Mouse (Mus musculus) MEL (cell line): ENCODE measurements around the gene Pla2g6. TPM values are rescaled to one million over a fixed set of nuclear protein-coding genes. Genes with fewer than 3 reads are reported as not detected.

ENCODE experiments used
- DNase-seq: peaks from one replicate; pipeline ENCODE4 v3.0.0; 2011; ENCODE audit warnings: low read depth, low spot score
- H3K27ac ChIP-seq: 2 replicates; pipeline ENCODE4 v1.5.1; 2012; ENCODE audit warnings: low read depth, mild to moderate bottlenecking, control low read depth, low read length, moderate library complexity; ENCODE audit not compliant: control insufficient read depth
- H3K27me3 ChIP-seq, 2 experiments: fragments of 150-350 bp in 1 of 2; sonication (generic) in 1 of 2; 2 replicates each; pipeline ENCODE4 v1.6.1; 2012; ENCODE audit warnings: low read length in 2 of 2, mild to moderate bottlenecking in 2 of 2, improper control_type of control experiment in 1 of 2, moderate library complexity in 1 of 2; ENCODE audit not compliant: insufficient read depth in 2 of 2, control insufficient read depth in 1 of 2
- H3K36me3 ChIP-seq, 2 experiments: 2 replicates each; pipeline ENCODE4 v1.6.1; 2012 to 2014; ENCODE audit warnings: low read length in 2 of 2, improper control_type of control experiment in 1 of 2, inconsistent platforms in 1 of 2, mild to moderate bottlenecking in 1 of 2; ENCODE audit not compliant: insufficient read depth in 2 of 2, control insufficient read depth in 1 of 2
- H3K4me1 ChIP-seq, 2 experiments: fragments of 150-350 bp in 1 of 2; sonication (generic) in 1 of 2; 2 replicates each; pipeline ENCODE4 v1.6.1; 2012; ENCODE audit warnings: low read length in 2 of 2, improper control_type of control experiment in 1 of 2, mild to moderate bottlenecking in 1 of 2; ENCODE audit not compliant: insufficient read depth in 2 of 2, control insufficient read depth in 1 of 2
- H3K4me3 ChIP-seq, 2 experiments: fragments of 150-350 bp in 1 of 2; sonication (generic) in 1 of 2; 2 replicates each; pipeline ENCODE4 v1.5.1; 2012; ENCODE audit warnings: low read depth in 2 of 2, low read length in 2 of 2, mild to moderate bottlenecking in 2 of 2, moderate library complexity in 2 of 2, control low read depth in 1 of 2, improper control_type of control experiment in 1 of 2; ENCODE audit not compliant: control insufficient read depth in 1 of 2, insufficient read depth in 1 of 2
- H3K79me2 ChIP-seq: 2 replicates; pipeline ENCODE4 v1.6.1; 2012; ENCODE audit warnings: mild to moderate bottlenecking, low read length, moderate library complexity; ENCODE audit not compliant: control insufficient read depth, poor library complexity, insufficient read depth
- H3K9ac ChIP-seq: 2 replicates; pipeline ENCODE4 v1.6.1; 2012; ENCODE audit warnings: low read depth, mild to moderate bottlenecking, control low read depth, low read length, moderate library complexity; ENCODE audit not compliant: control insufficient read depth, poor library complexity, severe bottlenecking
- H3K9me3 ChIP-seq: fragments of 150-350 bp; sonication (generic); replicated peaks from 2 replicates; pipeline ENCODE4 v1.6.1; 2012; ENCODE audit warnings: mild to moderate bottlenecking, low read length, improper control_type of control experiment, moderate library complexity; ENCODE audit not compliant: insufficient read depth
- CHD2 ChIP-seq: IDR thresholded peaks from 2 replicates; pipeline ENCODE4 v1.6.1; 2011; ENCODE audit warnings: low read length, improper control_type of control experiment
- CTCF ChIP-seq, 3 experiments: IDR thresholded peaks in 2 of 3; conservative IDR thresholded peaks in 1 of 3; 2 replicates each; pipeline ENCODE4 v1.5.1; 2011 to 2012; ENCODE audit warnings: low read length in 3 of 3, low read depth in 2 of 3, mild to moderate bottlenecking in 2 of 3, improper control_type of control experiment in 1 of 3, inconsistent platforms in 1 of 3, mixed read lengths in 1 of 3, moderate library complexity in 1 of 3; ENCODE audit not compliant: control insufficient read depth in 1 of 3, insufficient read depth in 1 of 3, poor library complexity in 1 of 3, severe bottlenecking in 1 of 3
- EP300 ChIP-seq, 2 experiments: IDR thresholded peaks; 2 replicates each; pipeline ENCODE4 v1.6.1; 2011; ENCODE audit warnings: improper control_type of control experiment in 2 of 2, low read length in 2 of 2, low read depth in 1 of 2, mild to moderate bottlenecking in 1 of 2
- ETS1 ChIP-seq: IDR thresholded peaks from 2 replicates; pipeline ENCODE4 v1.6.1; 2012; ENCODE audit warnings: low read depth, mild to moderate bottlenecking, inconsistent platforms, low read length, improper control_type of control experiment, moderate library complexity
- GATA1 ChIP-seq: IDR thresholded peaks from 2 replicates; pipeline ENCODE4 v1.6.1; 2011; ENCODE audit warnings: low read depth, low read length, improper control_type of control experiment
- HCFC1 ChIP-seq: IDR thresholded peaks from 2 replicates; pipeline ENCODE4 v1.6.1; 2012; ENCODE audit warnings: low read depth, mild to moderate bottlenecking, inconsistent platforms, low read length, improper control_type of control experiment, moderate library complexity
- JUND ChIP-seq: IDR thresholded peaks from 2 replicates; pipeline ENCODE4 v1.6.1; 2011; ENCODE audit warnings: low read depth, mild to moderate bottlenecking, improper control_type of control experiment, low read length
- KAT2A ChIP-seq: conservative IDR thresholded peaks from 2 replicates; pipeline ENCODE4 v1.6.1; 2012; ENCODE audit warnings: low read depth, low read length, improper control_type of control experiment, inconsistent platforms
- MAFK ChIP-seq: IDR thresholded peaks from 2 replicates; pipeline ENCODE4 v1.6.1; 2011; ENCODE audit warnings: low read depth, mild to moderate bottlenecking, low read length, improper control_type of control experiment, borderline replicate concordance
- MAZ ChIP-seq: IDR thresholded peaks from 2 replicates; pipeline ENCODE4 v1.6.1; 2012; ENCODE audit warnings: low read depth, mild to moderate bottlenecking, inconsistent platforms, low read length, improper control_type of control experiment
- MXI1 ChIP-seq: IDR thresholded peaks from 2 replicates; pipeline ENCODE4 v1.6.1; 2011; ENCODE audit warnings: mild to moderate bottlenecking, low read depth, low read length, improper control_type of control experiment
- MYB ChIP-seq: IDR thresholded peaks from 2 replicates; pipeline ENCODE4 v1.6.1; 2011; ENCODE audit warnings: mild to moderate bottlenecking, low read depth, low read length, improper control_type of control experiment
- NRF1 ChIP-seq: IDR thresholded peaks from 2 replicates; pipeline ENCODE4 v1.6.1; 2014; ENCODE audit warnings: low read depth, mild to moderate bottlenecking, inconsistent platforms, low read length, improper control_type of control experiment, moderate library complexity; ENCODE audit not compliant: poor library complexity, insufficient read depth, severe bottlenecking
- POLR2A ChIP-seq, 2 experiments: IDR thresholded peaks; 2 replicates each; pipeline ENCODE4 v1.6.1; 2011 to 2012; ENCODE audit warnings: low read length in 2 of 2, mild to moderate bottlenecking in 2 of 2, control low read depth in 1 of 2, improper control_type of control experiment in 1 of 2, low read depth in 1 of 2, moderate library complexity in 1 of 2; ENCODE audit not compliant: control insufficient read depth in 1 of 2, insufficient read depth in 1 of 2, poor library complexity in 1 of 2
- POLR2AphosphoS5 ChIP-seq: IDR thresholded peaks from 2 replicates; pipeline ENCODE4 v1.6.1; 2012; ENCODE audit warnings: low read depth, borderline replicate concordance, mild to moderate bottlenecking, inconsistent platforms, low read length, moderate library complexity, mixed read lengths
- TCF12 ChIP-seq: IDR thresholded peaks from 2 replicates; pipeline ENCODE4 v1.6.1; 2014; ENCODE audit warnings: low read depth, mild to moderate bottlenecking, inconsistent platforms, low read length, improper control_type of control experiment, moderate library complexity
- UBTF ChIP-seq: IDR thresholded peaks from 2 replicates; pipeline ENCODE4 v1.6.1; 2012; ENCODE audit warnings: low read depth, mild to moderate bottlenecking, inconsistent platforms, low read length, improper control_type of control experiment, moderate library complexity, borderline replicate concordance; ENCODE audit not compliant: insufficient read depth
- USF1 ChIP-seq: IDR thresholded peaks from 2 replicates; pipeline ENCODE4 v1.6.1; 2014; ENCODE audit warnings: low read depth, mild to moderate bottlenecking, inconsistent platforms, low read length, improper control_type of control experiment, moderate library complexity
- USF2 ChIP-seq, 2 experiments: IDR thresholded peaks; 2 replicates each; pipeline ENCODE4 v1.6.1; 2011 to 2012; ENCODE audit warnings: improper control_type of control experiment in 2 of 2, low read length in 2 of 2, borderline replicate concordance in 1 of 2, inconsistent platforms in 1 of 2, low read depth in 1 of 2, mild to moderate bottlenecking in 1 of 2; ENCODE audit not compliant: insufficient read depth in 1 of 2
- ZKSCAN1 ChIP-seq: IDR thresholded peaks from 2 replicates; pipeline ENCODE4 v1.6.1; 2012; ENCODE audit warnings: low read depth, mild to moderate bottlenecking, inconsistent platforms, low read length, improper control_type of control experiment, moderate library complexity
- ZNF384 ChIP-seq: IDR thresholded peaks from 2 replicates; pipeline ENCODE4 v1.6.1; 2012; ENCODE audit warnings: low read depth, mild to moderate bottlenecking, inconsistent platforms, low read length, improper control_type of control experiment
- polyA plus RNA-seq, 2 experiments: library from polyadenylated mRNA; stranded (reverse) in 1 of 2; unstranded in 1 of 2; fragments of >175 nt in 1 of 2; fragments of >200 nt in 1 of 2; gene quantifications; 2 replicates each; pipeline versions ENCODE4 v1.2.1 to v1.2.4; 2012; ENCODE audit warnings: low replicate concordance in 2 of 2, low read depth in 1 of 2; ENCODE audit not compliant: insufficient read length in 2 of 2, insufficient read depth in 1 of 2, missing spikeins in 1 of 2
- total RNA-seq: library from RNA; depleted of rRNA; stranded (reverse); fragments of 300-350 nt; gene quantifications from 2 replicates; pipeline ENCODE4 v1.2.3, GENCODE M21; 2012

Gene Pla2g6
- total and polyA plus RNA-seq, 3 experiments: 11.8 to 24.7 TPM; not detected in 1

- no peak for TF ChIP-seq ETS1
- peak; percentile 95 for TF ChIP-seq MXI1
- no peak for TF ChIP-seq JUND
- no peak for TF ChIP-seq GATA1
- TF ChIP-seq ZKSCAN1: no peak
- no peak for TF ChIP-seq KAT2A
- no peak for TF ChIP-seq CTCF (IDR thresholded peaks at IDR 0.05 in 2 of 3, conservative IDR thresholded peaks at IDR 0.05 in 1 of 3; ENCODE audit: control insufficient read depth in 1 of 3, insufficient read depth in 1 of 3, low read depth in 2 of 3, low read length in 3 of 3, poor library complexity in 1 of 3, severe bottlenecking in 1 of 3)
- no peak for TF ChIP-seq MAFK
- no peak for TF ChIP-seq NRF1
- no peak for TF ChIP-seq POLR2AphosphoS5
- TF ChIP-seq CHD2: no peak
- peak; percentile 80 for TF ChIP-seq USF1
- TF ChIP-seq, all 39 proteins: peak for 8
Observed at GRCm38 (mm10) chr15:79326971-79327961, 924 bp downstream of the Pla2g6 start (continued).

GRCm38 (mm10) chr15:79326264-79326663 is 1.9 kb downstream of the Pla2g6 start:
- peaks cover 28% of the 10 kb centered on the region for H3K79me2 ChIP-seq

More at GRCm38 (mm10) chr15:79326264-79326663, 1.9 kb downstream of the Pla2g6 start:
- Histone ChIP-seq H3K4me1 (peaks cover 19 to 43% of the 10 kb centered on the region in 2 experiments), H3K27ac (no peak overlapping the region), H3K9me3 (no peaks in the 10 kb centered on the region), H3K27me3 (no peaks in the 10 kb centered on the region), H3K9ac (peak overlapping the region; percentile 13; the same call in 1 of the 2 replicates), H3K36me3 (peaks cover 0 to 38% of the 10 kb centered on the region in 2 experiments; a peak in 2 of 4 replicates), H3K4me3 (no peak overlapping the region)
- TF ChIP-seq MAZ: no peak
- TF ChIP-seq ETS1: no peak
- TF ChIP-seq HCFC1: no peak
- no peak for TF ChIP-seq EP300 (IDR thresholded peaks at IDR 0.05; ENCODE audit: low read depth in 1 of 2, low read length in 2 of 2)
- TF ChIP-seq POLR2A (IDR thresholded peaks at IDR 0.05; ENCODE audit: control insufficient read depth in 1 of 2, insufficient read depth in 1 of 2, low read depth in 1 of 2, low read length in 2 of 2, poor library complexity in 1 of 2): no peak
- TF ChIP-seq TCF12: no peak
- no peak for TF ChIP-seq USF2 (IDR thresholded peaks at IDR 0.05; ENCODE audit: borderline replicate concordance in 1 of 2, insufficient read depth in 1 of 2, low read depth in 1 of 2, low read length in 2 of 2)
- no peak for TF ChIP-seq JUND
- no peak for TF ChIP-seq MYB
- TF ChIP-seq ZNF384: no peak
- TF ChIP-seq ZKSCAN1: no peak
- no peak for TF ChIP-seq UBTF
- TF ChIP-seq USF1: no peak
- DNase-seq: peak; percentile 23
